Mouse (Mus musculus): ENCODE measurements around the gene Mtmr4. TPM values are rescaled to one million over a fixed set of nuclear protein-coding genes. Genes with fewer than 3 reads are reported as not detected.

The Mtmr4 gene
- 100 to 1,000 TPM in 1 of 2 experiments, 10 to 100 TPM in 1; 91.8 to 109 TPM for total RNA-seq (2021)

DNA sequence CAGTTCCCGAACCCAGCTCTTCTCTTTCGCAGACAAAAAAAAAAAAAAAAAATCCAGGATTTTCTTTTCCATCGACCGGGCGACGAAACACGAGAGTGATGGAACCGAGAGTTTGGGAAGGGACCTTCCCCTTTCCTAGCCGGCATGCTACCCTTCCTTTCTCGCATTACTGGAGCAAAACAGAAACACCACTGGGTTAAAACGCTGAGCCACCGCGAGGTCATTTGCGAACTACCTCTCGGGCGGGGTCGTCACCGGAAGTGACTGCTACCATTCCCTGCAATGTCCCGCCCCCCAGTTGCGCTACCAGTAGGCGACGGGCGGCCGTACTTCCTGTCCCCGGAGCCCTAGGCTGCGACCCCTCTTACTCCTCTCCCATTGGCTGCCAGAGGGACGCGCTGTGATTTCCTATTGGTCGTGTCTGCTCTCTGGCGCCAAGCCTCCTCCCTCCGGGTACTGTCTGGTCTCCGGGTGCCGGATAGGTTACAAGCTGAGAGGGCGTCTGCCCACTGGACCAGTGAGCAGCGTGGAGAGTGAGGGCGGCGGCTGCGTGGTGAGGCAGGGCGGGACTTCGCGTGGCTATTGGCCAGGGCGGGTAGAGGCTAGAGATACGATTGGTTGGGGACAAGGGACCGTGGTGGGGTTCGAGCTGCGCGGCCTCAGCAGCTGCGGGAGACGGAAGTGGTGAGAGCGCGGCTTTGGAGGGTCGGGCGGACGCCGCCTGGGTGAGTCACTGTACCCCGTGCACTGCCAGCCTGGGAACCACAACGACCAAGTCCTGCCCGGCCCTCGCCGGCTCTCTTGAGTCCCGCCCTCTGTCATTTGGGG lies at the start of gene Mtmr4:
Gene Mtmr4, plus strand, starts transcription at position 637 of the 828 bp plus-strand sequence.
- DNase-seq, result peak; percentile 100

GRCm38 (mm10) chr11:87542285-87542684 lies 49.7 kb upstream of the Mtmr4 start:
- DNase-seq, result no peak

GRCm38 (mm10) chr11:87542906-87543305 lies 49.1 kb upstream of the Mtmr4 start:
- no peak for DNase-seq

DNA sequence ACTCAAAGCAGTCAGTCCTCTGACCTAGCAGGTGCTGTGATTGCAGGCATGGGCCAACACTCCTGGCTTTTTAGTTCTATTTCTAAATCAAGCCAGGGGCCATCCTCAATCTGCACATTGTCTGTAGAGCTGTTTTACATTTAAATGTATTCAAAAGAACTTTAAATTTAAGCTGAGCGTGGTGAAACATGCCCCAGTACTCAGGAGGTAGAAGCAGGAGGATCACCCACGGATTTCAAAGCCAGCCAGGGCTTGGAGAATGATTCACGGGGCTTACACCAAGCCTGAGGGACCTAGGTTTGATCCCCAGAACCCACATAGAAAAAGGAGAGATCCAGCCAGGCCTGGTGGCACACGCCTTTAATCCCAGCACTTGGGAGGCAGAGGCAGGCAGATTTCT lies 38.6 kb upstream of the Mtmr4 start:
- no peak for DNase-seq

GRCm38 (mm10) chr11:87554386-87554785 lies 37.6 kb upstream of the Mtmr4 start:
- no peak for DNase-seq

- no peak for DNase-seq
These were observed 36.8 kb upstream of the Mtmr4 start for GRCm38 (mm10) chr11:87555106-87555703.

DNA sequence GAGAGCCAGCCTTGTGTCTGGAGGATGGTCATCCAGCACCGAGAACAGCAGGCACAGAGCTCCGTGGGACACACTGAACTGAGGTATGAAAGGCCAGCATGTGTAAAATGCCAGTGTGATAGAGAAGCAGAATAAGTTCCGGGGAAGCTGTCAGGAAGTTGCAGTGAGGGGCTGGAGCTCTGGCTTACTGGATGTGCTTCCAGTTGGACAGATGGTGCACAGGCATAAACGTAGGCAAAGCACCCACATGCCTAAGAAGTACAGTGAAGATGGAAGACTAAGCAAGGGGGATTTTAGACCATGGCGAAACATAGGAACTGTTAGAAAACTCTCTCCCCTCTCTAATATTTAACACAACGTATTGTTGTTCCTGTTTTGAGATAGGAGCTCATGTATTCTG lies 30.8 kb upstream of the Mtmr4 start:
- DNase-seq, result no peak

DNA sequence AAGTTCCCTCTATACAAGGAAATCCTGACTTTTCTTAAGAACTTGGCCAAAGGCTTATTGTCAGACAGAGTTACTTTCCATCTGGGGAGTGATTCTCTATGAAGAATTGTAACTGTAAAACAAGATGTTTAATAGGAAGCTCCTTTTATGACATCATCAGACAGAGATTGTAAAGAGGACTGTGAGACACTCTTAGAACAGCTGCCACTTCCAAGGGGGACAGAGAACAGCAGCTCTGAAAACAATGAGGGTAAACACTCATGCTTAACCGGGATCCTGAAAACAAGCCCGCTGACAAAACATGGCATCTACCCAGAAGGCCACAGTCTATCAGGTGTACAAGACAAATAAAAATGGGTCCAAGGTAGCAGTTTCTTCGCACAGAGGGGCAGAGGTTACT lies 25.5 kb upstream of the Mtmr4 start, which contains the start of gene Gm11492:
Gene Gm11492, plus strand, starts transcription at position 153 of the 400 bp plus-strand sequence.
- no peak for DNase-seq

- DNase-seq, result no peak
These were observed 23.6 kb upstream of the Mtmr4 start, which contains the start of gene Sept4 for GRCm38 (mm10) chr11:87568255-87568953. Gene Sept4, plus strand, starts transcription at chr11:87568903.

DNA sequence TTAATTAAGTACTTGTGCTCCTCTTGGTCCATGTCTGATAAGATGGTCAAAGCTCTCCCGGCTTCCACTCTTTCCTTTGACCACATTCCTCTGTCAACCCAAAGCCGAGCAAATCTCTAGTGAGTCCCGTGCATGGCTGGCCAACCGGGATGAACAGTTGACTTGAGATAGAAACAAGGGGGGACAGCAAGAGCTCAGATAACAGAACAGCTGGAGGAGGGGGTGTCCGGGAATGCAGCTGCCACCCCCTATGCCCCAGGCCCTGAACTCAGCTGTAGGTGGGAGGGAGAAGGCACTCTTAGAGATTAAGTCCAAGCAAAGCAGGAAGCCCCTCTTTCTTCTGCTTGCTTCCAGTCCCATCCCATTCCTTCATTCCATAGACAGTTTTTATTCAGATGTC lies 21.2 kb upstream of the Mtmr4 start:
- DNase-seq, result no peak

DNA sequence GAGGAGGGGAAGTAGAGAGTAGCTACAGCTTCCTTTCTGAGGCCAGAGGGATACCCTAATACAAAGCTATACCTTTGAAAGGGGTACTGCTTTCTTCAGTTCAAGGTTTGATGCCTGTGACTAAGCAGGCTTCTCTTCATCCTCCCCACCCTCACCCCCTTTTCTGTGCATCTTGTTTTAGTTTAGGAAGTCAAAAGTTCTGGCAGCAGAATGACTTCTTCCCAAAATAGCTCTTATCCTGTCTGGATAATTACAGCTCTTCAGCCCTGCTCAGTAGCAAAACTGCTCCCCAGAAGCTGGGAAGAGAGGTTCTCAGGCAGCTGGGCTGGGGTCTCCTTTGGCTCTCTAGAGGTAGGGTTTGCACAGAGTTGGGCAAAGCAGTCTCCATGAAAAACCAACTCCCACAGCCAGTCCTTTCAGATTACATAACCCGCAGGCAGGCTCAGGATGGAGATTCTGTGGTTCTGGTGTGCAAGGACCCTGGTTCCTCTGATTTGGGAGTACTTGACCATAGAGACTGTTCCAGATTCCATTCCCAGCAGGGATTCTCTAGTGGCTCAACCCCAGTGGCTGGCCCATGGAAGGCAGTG lies 20.5 kb upstream of the Mtmr4 start:
- DNase-seq, result no peak

GRCm38 (mm10) chr11:87573751-87574150 lies 18.2 kb upstream of the Mtmr4 start:
- DNase-seq, result no peak

- no peak for DNase-seq
These were observed 17.3 kb upstream of the Mtmr4 start for GRCm38 (mm10) chr11:87574520-87575180.

GRCm38 (mm10) chr11:87577601-87578248 lies 14.2 kb upstream of the Mtmr4 start:
- DNase-seq, result no peak

DNA sequence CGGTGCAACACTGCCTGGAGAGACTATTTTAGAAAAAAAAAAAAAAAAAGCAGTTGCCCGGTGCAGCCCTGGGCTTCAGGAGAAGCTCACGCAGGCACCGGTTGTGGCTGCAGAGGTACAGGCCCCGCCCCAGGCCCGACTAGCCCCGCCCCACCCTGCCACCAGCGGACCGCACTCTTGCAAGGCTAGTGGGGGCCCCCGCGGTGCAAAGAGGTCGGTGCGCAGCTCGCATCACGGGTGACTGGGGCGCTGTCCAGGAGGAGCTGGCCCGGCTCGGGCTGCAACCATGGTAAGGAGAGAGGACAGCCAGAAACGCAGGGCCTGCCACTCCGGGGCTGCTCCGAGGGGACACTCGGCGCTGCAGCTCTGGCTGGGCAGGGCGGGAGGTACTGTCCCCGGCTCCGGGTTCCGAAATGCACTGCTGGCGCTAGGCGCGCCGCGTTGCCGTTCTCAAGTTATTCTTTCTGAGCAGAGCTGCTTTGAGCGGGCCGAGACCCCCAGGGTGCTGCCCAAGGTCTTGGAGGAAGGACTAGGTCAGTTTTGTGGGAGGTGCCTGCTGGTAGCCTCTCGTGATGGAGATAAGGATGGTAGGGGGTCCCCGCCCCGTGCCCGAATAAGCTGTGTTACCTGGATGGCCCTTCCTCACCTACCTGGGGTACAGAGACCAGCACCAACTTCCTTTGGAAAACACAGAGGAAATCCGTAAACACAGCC lies 13.6 kb upstream of the Mtmr4 start:
- peak; percentile 70 to 73 for DNase-seq

- DNase-seq, result no peak
These were observed 12.9 kb upstream of the Mtmr4 start for GRCm38 (mm10) chr11:87578963-87579601.

DNA sequence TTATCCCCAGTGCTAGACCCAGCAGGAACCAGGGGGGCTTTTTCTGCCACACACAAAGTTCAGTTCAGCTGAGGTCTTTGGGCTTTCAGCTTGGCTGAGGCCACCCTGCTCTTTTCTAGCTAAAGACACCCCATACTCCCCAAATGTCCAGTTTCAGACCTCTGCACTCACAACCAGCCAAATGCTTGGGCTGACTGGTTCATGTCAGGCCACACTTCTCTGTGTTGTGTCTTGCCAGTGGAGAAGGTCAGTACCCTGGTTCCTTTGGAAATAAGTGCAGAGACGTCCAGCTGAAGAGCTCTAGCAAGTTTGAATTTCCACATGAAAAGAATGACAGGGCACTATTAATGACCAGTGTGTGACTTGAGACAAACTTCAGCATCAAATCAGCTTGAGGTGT lies 12.2 kb upstream of the Mtmr4 start:
- DNase-seq, result no peak

- no peak for DNase-seq
These were observed 11.3 kb upstream of the Mtmr4 start for GRCm38 (mm10) chr11:87580543-87581085.

DNA sequence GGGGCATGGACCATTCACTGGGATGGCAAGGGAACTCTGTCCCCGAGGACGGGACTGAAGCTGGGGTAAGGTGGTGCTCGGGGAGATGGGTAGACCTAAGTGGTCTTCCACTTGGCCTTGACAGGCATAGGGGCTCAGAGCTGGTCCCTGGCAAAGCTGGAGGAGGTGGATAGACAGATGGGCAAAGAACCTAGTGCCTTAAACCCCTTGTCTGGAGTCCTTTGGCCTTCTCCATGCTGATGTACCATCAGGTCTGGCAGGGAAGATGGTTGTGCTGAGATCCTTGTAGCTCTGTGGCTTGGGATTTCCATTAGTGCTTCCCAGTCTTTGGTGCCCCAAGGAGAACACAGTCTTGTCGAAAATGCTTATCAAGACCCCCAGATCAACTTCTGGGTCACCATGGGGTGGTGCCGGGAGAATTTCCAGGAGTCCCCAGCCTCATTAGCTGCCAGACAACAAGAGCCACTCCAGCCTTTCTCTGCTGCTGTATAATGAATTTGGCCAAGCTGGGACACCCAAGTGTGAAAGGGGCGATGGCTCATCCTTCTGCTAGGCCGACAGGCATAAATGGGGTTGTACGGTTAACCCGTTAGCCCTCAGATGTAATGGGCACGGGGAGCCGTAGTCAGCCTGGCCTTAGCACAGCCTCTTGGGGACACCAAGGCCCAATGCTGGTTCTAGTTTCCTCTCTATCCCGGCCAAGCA lies 10.6 kb upstream of the Mtmr4 start:
- DNase-seq, result no peak
